Mouse (Mus musculus) urinary bladder, postnatal 10 days (tissue): ENCODE measurements around the gene Tmem143.
"Not testable (repeated sequence)": the region's sequence is repeated elsewhere in the genome, so short reads cannot be mapped to it uniquely, and the experiment has no call there.

Experiments used
- DNase-seq: peaks from one replicate; pipeline ENCODE4 v3.0.0; 2022; ENCODE audit warnings: low spot score

Gene Tmem143

GRCm38 (mm10) chr7:45887246-45887645, 9.5 kb upstream of the Tmem143 start:
- no peak for DNase-seq

- no peak for DNase-seq
These were observed 4.1 kb upstream of the Tmem143 start for GRCm38 (mm10) chr7:45892651-45893050.

- no peak for DNase-seq
These were observed 717 bp upstream of the Tmem143 start for GRCm38 (mm10) chr7:45895931-45896516.

GRCm38 (mm10) chr7:45897258-45897757, 567 bp downstream of the Tmem143 start:
- no peak for DNase-seq

- DNase-seq, result not testable (repeated sequence)
These were observed 1.4 kb downstream of the Tmem143 start for GRCm38 (mm10) chr7:45898125-45898524.

- DNase-seq, result no peak
These were observed 4.8 kb downstream of the Tmem143 start for GRCm38 (mm10) chr7:45901562-45901961.

- DNase-seq, result no peak
These were observed 5.8 kb downstream of the Tmem143 start for GRCm38 (mm10) chr7:45902481-45903002.

GRCm38 (mm10) chr7:45906622-45907021, 9.9 kb downstream of the Tmem143 start:
- no peak for DNase-seq

GRCm38 (mm10) chr7:45908384-45908783, 11.6 kb downstream of the Tmem143 start:
- DNase-seq, result no peak

- no peak for DNase-seq
These were observed 12.4 kb downstream of the Tmem143 start for GRCm38 (mm10) chr7:45909145-45909544.

- DNase-seq, result no peak
These were observed 17.3 kb downstream of the Tmem143 start for GRCm38 (mm10) chr7:45914067-45914466.

GRCm38 (mm10) chr7:45915011-45915410, 18.3 kb downstream of the Tmem143 start:
- DNase-seq, result no peak

- DNase-seq, result no peak
These were observed 19.6 kb downstream of the Tmem143 start for GRCm38 (mm10) chr7:45916056-45917003.

- DNase-seq, result no peak
These were observed 20.4 kb downstream of the Tmem143 start for GRCm38 (mm10) chr7:45917004-45917704.

- DNase-seq, result no peak
These were observed 21.2 kb downstream of the Tmem143 start for GRCm38 (mm10) chr7:45917926-45918325.

- no peak for DNase-seq
These were observed 22.4 kb downstream of the Tmem143 start for GRCm38 (mm10) chr7:45919083-45919671.

GRCm38 (mm10) chr7:45919761-45920160, 23.0 kb downstream of the Tmem143 start:
- no peak for DNase-seq

- no peak for DNase-seq
These were observed 24.0 kb downstream of the Tmem143 start for GRCm38 (mm10) chr7:45920583-45921241.

- DNase-seq, result no peak
These were observed 24.5 kb downstream of the Tmem143 start, which contains the start of gene Emp3 for GRCm38 (mm10) chr7:45921242-45921621. Gene Emp3, minus strand, starts transcription at chr7:45921404.

- DNase-seq, result no peak
These were observed 25.3 kb downstream of the Tmem143 start for GRCm38 (mm10) chr7:45921950-45922600.
